In genomic region chr2:84916548-84917320, GRCm38 (mm10) we compare ENCODE assay signal across 8 mouse cellular contexts. TPM values are rescaled to one million over a fixed set of nuclear protein-coding genes. Genes with fewer than 3 reads are reported as not detected.
A peak's percentile ranks its signal among the peaks of the same experiment; 100 is the strongest.
DNase-seq lines count a peak whose midpoint lies in the region; ATAC-seq and TF ChIP-seq lines count a peak whose summit lies in the region.

No protein-coding gene starts in this region.

- 0 out of 2 replicates have a peak overlapping the region, but pooled peaks have one; percentile 3 for H3K27ac ChIP-seq in embryonic facial prominence, embryonic 11.5 days (replicated peaks; ENCODE audit: low read depth, low read length)
- H3K27ac ChIP-seq in embryonic facial prominence, embryonic 10.5 days (replicated peaks), result no peak overlapping the region
- H3K27ac ChIP-seq in intestine, embryonic 15.5 days, result peak overlapping the region; percentile 36
- 0 out of 2 replicates have a peak overlapping the region, but pooled peaks have one; percentile 21 for H3K27ac ChIP-seq in lung, embryonic 14.5 days (ENCODE audit: low read depth)
- no peak overlapping the region for H3K27ac ChIP-seq in hindbrain, postnatal 0 days
- H3K27ac ChIP-seq in forebrain, embryonic 14.5 days (ENCODE audit: low read depth, low read length), result no peak overlapping the region

- no peak for TF ChIP-seq CTCF in lung, embryonic 14.5 days (IDR thresholded peaks at IDR 0.05; ENCODE audit: low read depth)
- no peak for TF ChIP-seq CTCF in hindbrain, postnatal 0 days (IDR thresholded peaks at IDR 0.05; ENCODE audit: low read depth)

- no peaks in the 10 kb centered on the region for H3K9me3 ChIP-seq in embryonic facial prominence, embryonic 11.5 days (replicated peaks; ENCODE audit: control insufficient read depth, low read length)
- no peaks in the 10 kb centered on the region for H3K9me3 ChIP-seq in embryonic facial prominence, embryonic 10.5 days
- H3K9me3 ChIP-seq in intestine, embryonic 15.5 days, result no peaks in the 10 kb centered on the region
- no peaks in the 10 kb centered on the region for H3K9me3 ChIP-seq in lung, embryonic 14.5 days (ENCODE audit: low read depth, low read length)
- H3K9me3 ChIP-seq in hindbrain, postnatal 0 days (ENCODE audit: low read length), result no peaks in the 10 kb centered on the region
- no peaks in the 10 kb centered on the region for H3K9me3 ChIP-seq in forebrain, embryonic 14.5 days (replicated peaks; ENCODE audit: control insufficient read depth, low read length)

- no peak for DNase-seq in embryonic facial prominence, embryonic 11.5 days (ENCODE audit: low spot score)
- DNase-seq in embryonic facial prominence, embryonic 10.5 days (ENCODE audit: low spot score), result no peak
- DNase-seq in gastrocnemius, postnatal 14 days, result peak; percentile 41
- peak; percentile 50 for DNase-seq in lung, embryonic 14.5 days
- DNase-seq in spleen, postnatal 36 days (ENCODE audit: low spot score in 2 of 2), result no peak
- DNase-seq in hindbrain, postnatal 0 days (ENCODE audit: low spot score), result no peak
- no peak for DNase-seq in forebrain, embryonic 14.5 days (ENCODE audit: low spot score)

- ATAC-seq in embryonic facial prominence, embryonic 11.5 days (replicated peaks; ENCODE audit: insufficient number of reproducible peaks, low FRiP score, low TSS enrichment, low read depth), result no peak
- ATAC-seq in intestine, embryonic 15.5 days, result peak; percentile 52; the same call in 1 of the 2 replicates
- ATAC-seq in lung, embryonic 14.5 days (ENCODE audit: insufficient read depth), result 0 out of 2 replicates have a peak, but pooled peaks have one; percentile 24
- ATAC-seq in hindbrain, postnatal 0 days, result no peak
- no peak for ATAC-seq in forebrain, embryonic 14.5 days

- no peaks in the 10 kb centered on the region for H3K27me3 ChIP-seq in embryonic facial prominence, embryonic 11.5 days (ENCODE audit: control insufficient read depth, insufficient read depth, low read length)
- H3K27me3 ChIP-seq in embryonic facial prominence, embryonic 10.5 days (replicated peaks; ENCODE audit: low read depth, poor library complexity, severe bottlenecking), result no peaks in the 10 kb centered on the region
- no peaks in the 10 kb centered on the region for H3K27me3 ChIP-seq in intestine, embryonic 15.5 days (replicated peaks)
- H3K27me3 ChIP-seq in lung, embryonic 14.5 days (ENCODE audit: insufficient read depth, low read length), result no peaks in the 10 kb centered on the region
- H3K27me3 ChIP-seq in hindbrain, postnatal 0 days (ENCODE audit: insufficient read depth, low read length), result no peaks in the 10 kb centered on the region
- H3K27me3 ChIP-seq in forebrain, embryonic 14.5 days (replicated peaks; ENCODE audit: control insufficient read depth, insufficient read depth, low read length), result no peaks in the 10 kb centered on the region

- intact Hi-C loops in gastrocnemius, postnatal 14 days (cut with DNase I; ENCODE audit: low total_unique reads), result no loop called here

- H3K4me2 ChIP-seq in embryonic facial prominence, embryonic 11.5 days (ENCODE audit: low read depth, low read length), result no peak overlapping the region
- H3K4me2 ChIP-seq in intestine, embryonic 15.5 days (replicated peaks), result no peak overlapping the region
- no peak overlapping the region for H3K4me2 ChIP-seq in lung, embryonic 14.5 days
- no peak overlapping the region for H3K4me2 ChIP-seq in hindbrain, postnatal 0 days (ENCODE audit: low read depth, low read length)
- no peak overlapping the region for H3K4me2 ChIP-seq in forebrain, embryonic 14.5 days (ENCODE audit: low read length)

- no peak overlapping the region for H3K9ac ChIP-seq in embryonic facial prominence, embryonic 11.5 days (replicated peaks; ENCODE audit: low read length)
- H3K9ac ChIP-seq in intestine, embryonic 15.5 days, result no peak overlapping the region
- H3K9ac ChIP-seq in lung, embryonic 14.5 days, result no peak overlapping the region
- no peak overlapping the region for H3K9ac ChIP-seq in hindbrain, postnatal 0 days (replicated peaks; ENCODE audit: low read length)
- no peak overlapping the region for H3K9ac ChIP-seq in forebrain, embryonic 14.5 days (ENCODE audit: low read length)

- H3K4me1 ChIP-seq in embryonic facial prominence, embryonic 11.5 days (ENCODE audit: control insufficient read depth, insufficient read depth, low read length), result no peaks in the 10 kb centered on the region
- H3K4me1 ChIP-seq in embryonic facial prominence, embryonic 10.5 days, result 0 out of 2 replicates have a peak, but pooled peaks cover 4% of the 10 kb centered on the region
- peaks cover 9% of the 10 kb centered on the region; the same call in 1 of the 2 replicates for H3K4me1 ChIP-seq in intestine, embryonic 15.5 days (replicated peaks)
- H3K4me1 ChIP-seq in lung, embryonic 14.5 days (ENCODE audit: insufficient read depth), result no peaks in the 10 kb centered on the region
- H3K4me1 ChIP-seq in hindbrain, postnatal 0 days (ENCODE audit: insufficient read depth, low read length), result no peaks in the 10 kb centered on the region
- H3K4me1 ChIP-seq in forebrain, embryonic 14.5 days (ENCODE audit: control insufficient read depth, insufficient read depth, low read length), result no peaks in the 10 kb centered on the region

- H3K36me3 ChIP-seq in embryonic facial prominence, embryonic 11.5 days (replicated peaks; ENCODE audit: control insufficient read depth, insufficient read depth, low read depth, low read length), result no peaks in the 10 kb centered on the region
- H3K36me3 ChIP-seq in embryonic facial prominence, embryonic 10.5 days (replicated peaks), result no peaks in the 10 kb centered on the region
- no peaks in the 10 kb centered on the region for H3K36me3 ChIP-seq in intestine, embryonic 15.5 days
- H3K36me3 ChIP-seq in lung, embryonic 14.5 days (ENCODE audit: insufficient read depth), result no peaks in the 10 kb centered on the region
- no peaks in the 10 kb centered on the region for H3K36me3 ChIP-seq in hindbrain, postnatal 0 days (ENCODE audit: insufficient read depth, low read length)
- no peaks in the 10 kb centered on the region for H3K36me3 ChIP-seq in forebrain, embryonic 14.5 days (ENCODE audit: control insufficient read depth, insufficient read depth, low read length)

- no peak overlapping the region for H3K4me3 ChIP-seq in embryonic facial prominence, embryonic 11.5 days (ENCODE audit: low read depth, low read length)
- H3K4me3 ChIP-seq in embryonic facial prominence, embryonic 10.5 days, result no peak overlapping the region
- H3K4me3 ChIP-seq in intestine, embryonic 15.5 days (replicated peaks), result no peak overlapping the region
- no peak overlapping the region for H3K4me3 ChIP-seq in lung, embryonic 14.5 days (ENCODE audit: low read depth, low read length)
- H3K4me3 ChIP-seq in hindbrain, postnatal 0 days (ENCODE audit: low read length), result no peak overlapping the region
- H3K4me3 ChIP-seq in forebrain, embryonic 14.5 days (ENCODE audit: low read depth, low read length), result no peak overlapping the region

- WGBS in embryonic facial prominence, embryonic 11.5 days, result 78% methylated on average over 8 of the region's 8 CpGs
- 84% methylated on average over 8 of the region's 8 CpGs for WGBS in embryonic facial prominence, embryonic 10.5 days
- WGBS in intestine, embryonic 15.5 days, result 41% methylated on average over 8 of the region's 8 CpGs
- 48% methylated on average over 8 of the region's 8 CpGs for WGBS in lung, embryonic 14.5 days
- WGBS in hindbrain, postnatal 0 days, result 86% methylated on average over 8 of the region's 8 CpGs
- WGBS in forebrain, embryonic 14.5 days, result 83% methylated on average over 8 of the region's 8 CpGs

RNA-seq across cellular contexts. Expression of gene Slc43a3, which starts 19.6 kb away (rescaled TPM):
- 37.2 and 38.9 TPM in 2 replicates for polyA plus RNA-seq in embryonic facial prominence, embryonic 11.5 days (2014; fragmentation: Nextera tagmentation; extraction: Ambion mirVana)
- 29.5 and 30.8 TPM in 2 replicates for polyA plus RNA-seq in embryonic facial prominence, embryonic 10.5 days (2016; fragmentation: Nextera tagmentation; extraction: Ambion mirVana)
- 10 to 100 TPM; 22.4 to 43.2 TPM for total RNA-seq in gastrocnemius, postnatal 14 days (2021)
- 45.4 and 48.2 TPM in 2 replicates for polyA plus RNA-seq in intestine, embryonic 15.5 days (2015; fragmentation: Nextera tagmentation; extraction: Ambion mirVana)
- 77.4 and 78.9 TPM in 2 replicates for polyA plus RNA-seq in lung, embryonic 14.5 days (2014; fragmentation: Nextera tagmentation; extraction: Ambion mirVana)
- total RNA-seq in hindbrain, postnatal 0 days (2014; rRNA removed), result 4.9 and 9.7 TPM in 2 replicates
- polyA plus RNA-seq in hindbrain, postnatal 0 days (2015; fragmentation: Nextera tagmentation; extraction: Ambion mirVana), result 4.1 and 6.4 TPM in 2 replicates
- 6.6 and 7.0 TPM in 2 replicates for polyA plus RNA-seq in forebrain, embryonic 14.5 days (2014; fragmentation: Nextera tagmentation; extraction: Ambion mirVana)

RNA-seq across cellular contexts. Expression of gene Rtn4rl2, which starts 30.2 kb away (rescaled TPM):
- polyA plus RNA-seq in embryonic facial prominence, embryonic 11.5 days (2014; fragmentation: Nextera tagmentation; extraction: Ambion mirVana), result 2.4 and 3.2 TPM in 2 replicates
- 2.5 and 2.6 TPM in 2 replicates for polyA plus RNA-seq in embryonic facial prominence, embryonic 10.5 days (2016; fragmentation: Nextera tagmentation; extraction: Ambion mirVana)
- total RNA-seq in gastrocnemius, postnatal 14 days (2021), result under 1 TPM; 0.55 to 0.64 TPM
- polyA plus RNA-seq in intestine, embryonic 15.5 days (2015; fragmentation: Nextera tagmentation; extraction: Ambion mirVana), result 1.2 and 1.7 TPM in 2 replicates
- polyA plus RNA-seq in lung, embryonic 14.5 days (2014; fragmentation: Nextera tagmentation; extraction: Ambion mirVana), result 1.1 and 1.2 TPM in 2 replicates
- total RNA-seq in hindbrain, postnatal 0 days (2014; rRNA removed), result 10.1 and 12.2 TPM in 2 replicates
- 4.2 and 4.3 TPM in 2 replicates for polyA plus RNA-seq in hindbrain, postnatal 0 days (2015; fragmentation: Nextera tagmentation; extraction: Ambion mirVana)
- polyA plus RNA-seq in forebrain, embryonic 14.5 days (2014; fragmentation: Nextera tagmentation; extraction: Ambion mirVana), result 7.5 and 13.6 TPM in 2 replicates

Comparison
In these comparisons a context has a peak if more than half of its experiments do, and no peak if none do; other contexts are left out.
1. H3K27ac ChIP-seq: peak in embryonic facial prominence, embryonic 11.5 days (single experiment), intestine, embryonic 15.5 days (single experiment) and lung, embryonic 14.5 days (single experiment); none in embryonic facial prominence, embryonic 10.5 days (single experiment), hindbrain, postnatal 0 days (single experiment) and forebrain, embryonic 14.5 days (single experiment).
2. ATAC-seq: peak in intestine, embryonic 15.5 days (single experiment) and lung, embryonic 14.5 days (single experiment); none in embryonic facial prominence, embryonic 11.5 days (single experiment), hindbrain, postnatal 0 days (single experiment) and forebrain, embryonic 14.5 days (single experiment).
3. DNase-seq: peak in gastrocnemius, postnatal 14 days (single experiment) and lung, embryonic 14.5 days (single experiment); none in embryonic facial prominence, embryonic 11.5 days (single experiment), embryonic facial prominence, embryonic 10.5 days (single experiment), spleen, postnatal 36 days (0 of 2), hindbrain, postnatal 0 days (single experiment) and forebrain, embryonic 14.5 days (single experiment).